Comparison of ENCODE assay signal across 8 mouse cellular contexts in the genomic region with DNA sequence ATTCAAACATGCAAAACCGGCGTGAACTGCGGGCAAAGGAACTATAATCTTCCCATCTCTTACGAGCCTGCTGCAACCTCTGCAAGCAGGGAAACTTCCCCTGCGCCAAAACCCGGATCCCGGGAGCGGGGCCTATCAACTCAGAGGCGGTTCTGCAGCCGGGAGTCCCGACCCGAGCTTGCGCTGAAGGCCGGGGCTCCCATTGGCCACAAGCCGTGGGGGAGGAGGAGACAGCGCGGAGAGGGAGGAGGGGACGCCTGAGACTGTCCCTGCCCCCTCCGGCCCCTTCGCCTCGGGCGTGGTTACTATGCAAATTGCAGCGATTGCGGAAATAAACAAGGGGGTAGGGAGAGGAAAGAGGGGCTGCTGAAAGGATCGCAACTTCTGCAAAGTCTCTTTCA. TPM values are rescaled to one million over a fixed set of nuclear protein-coding genes. Genes with fewer than 3 reads are reported as not detected.
DNase-seq lines count a peak whose midpoint lies in the region; ATAC-seq lines count a peak whose summit lies in the region.

No protein-coding gene starts in this region.

- H3K9me3 ChIP-seq in intestine, embryonic 16.5 days (ENCODE audit: control insufficient read depth, low read length) = no peaks in the 10 kb centered on the region
- no peaks in the 10 kb centered on the region for H3K9me3 ChIP-seq in midbrain, embryonic 10.5 days (replicated peaks)

- H3K27ac ChIP-seq in intestine, embryonic 16.5 days (ENCODE audit: low read length) = peak overlapping the region; percentile 97
- peak overlapping the region; percentile 89 for H3K27ac ChIP-seq in midbrain, embryonic 10.5 days (replicated peaks)

- WGBS in intestine, embryonic 16.5 days = under 1% methylated on average over 25 of the region's 25 CpGs
- WGBS in midbrain, embryonic 10.5 days = under 1% methylated on average over 25 of the region's 25 CpGs

- intact Hi-C loops in gastrocnemius, postnatal 36 days (cut with DNase I) = loop anchor here (5.0 to 10.0 kb wide), 2 partner anchors 153 to 285 kb away; no protein-coding TSS in a partner anchor
- intact Hi-C loops in left cerebral cortex, postnatal 36 days (cut with DNase I) = loop anchor here (2.0 to 10.0 kb wide), 4 partner anchors 15 to 187 kb away; no protein-coding TSS in a partner anchor

- peaks cover 16% of the 10 kb centered on the region for H3K4me1 ChIP-seq in intestine, embryonic 16.5 days (ENCODE audit: control insufficient read depth, insufficient read depth, low read length)
- peaks cover 45% of the 10 kb centered on the region for H3K4me1 ChIP-seq in midbrain, embryonic 10.5 days

- H3K4me2 ChIP-seq in intestine, embryonic 16.5 days (ENCODE audit: low read depth, low read length) = peak overlapping the region; percentile 83

- peak; percentile 96 for ATAC-seq in intestine, embryonic 16.5 days

- peak overlapping the region; percentile 55 for H3K4me3 ChIP-seq in intestine, embryonic 16.5 days (ENCODE audit: low read length)
- H3K4me3 ChIP-seq in midbrain, embryonic 10.5 days = peak overlapping the region; percentile 62

- peak overlapping the region; percentile 68 for H3K9ac ChIP-seq in intestine, embryonic 16.5 days (ENCODE audit: low read depth, low read length)

- no peaks in the 10 kb centered on the region for H3K27me3 ChIP-seq in intestine, embryonic 16.5 days (replicated peaks; ENCODE audit: control insufficient read depth, insufficient read depth, low read length)
- peaks cover 55% of the 10 kb centered on the region for H3K27me3 ChIP-seq in midbrain, embryonic 10.5 days (ENCODE audit: low read depth, poor library complexity, severe bottlenecking)

- DNase-seq in adrenal gland, adult 8-10 months = peak; percentile 99
- DNase-seq in embryo, embryonic 11.5 days (ENCODE audit: low read depth, low spot score) = peak; percentile 93
- DNase-seq in gastrocnemius, postnatal 36 days = peak; percentile 95 to 99
- peak; percentile 94 for DNase-seq in left cerebral cortex, postnatal 36 days (ENCODE audit: low spot score in 2 of 2)
- peak; percentile 97 for DNase-seq in midbrain, embryonic 10.5 days (ENCODE audit: low spot score)
- peak; percentile 93 to 95 for DNase-seq in right cerebral cortex, postnatal 36 days (ENCODE audit: low spot score in 2 of 2)
- peak; percentile 98 for DNase-seq in urinary bladder, postnatal 4 days (ENCODE audit: low spot score in 2 of 2)

- H3K36me3 ChIP-seq in intestine, embryonic 16.5 days (ENCODE audit: control insufficient read depth, insufficient read depth, low read length) = no peaks in the 10 kb centered on the region
- H3K36me3 ChIP-seq in midbrain, embryonic 10.5 days = no peaks in the 10 kb centered on the region

RNA-seq across cellular contexts. Expression of gene Nfia, which starts 0.5 kb away (rescaled TPM):
- total RNA-seq in adrenal gland, adult 8-10 months (2022) = 100 to 1,000 TPM; 117 to 145 (median 127) TPM
- total RNA-seq in gastrocnemius, postnatal 36 days (2021) = 10 to 100 TPM; 56.2 to 61.5 TPM
- 23.7 and 24.0 TPM in 2 replicates for polyA plus RNA-seq in intestine, embryonic 16.5 days (2015; fragmentation: Nextera tagmentation; extraction: Ambion mirVana)
- 10 to 100 TPM; 62.9 to 75.3 TPM for total RNA-seq in left cerebral cortex, postnatal 36 days (2021)
- 5.9 and 13.3 TPM in 2 replicates for polyA plus RNA-seq in midbrain, embryonic 10.5 days (2016; fragmentation: Nextera tagmentation; extraction: Ambion mirVana)

RNA-seq across cellular contexts. Expression of gene E130114P18Rik, which starts 5.8 kb away (rescaled TPM):
- under 1 TPM in 3 of 4 experiments, not detected in 1; 0.28 to 0.73 (median 0.59) TPM for total RNA-seq in adrenal gland, adult 8-10 months (2022)
- total RNA-seq in gastrocnemius, postnatal 36 days (2021) = under 1 TPM in 1 of 2 experiments, not detected in 1; 0.26 TPM
- polyA plus RNA-seq in intestine, embryonic 16.5 days (2015; fragmentation: Nextera tagmentation; extraction: Ambion mirVana) = 2.5 and 2.6 TPM in 2 replicates
- total RNA-seq in left cerebral cortex, postnatal 36 days (2021) = 1 to 10 TPM; 5.0 to 5.9 TPM
- 2.7 and 3.9 TPM in 2 replicates for polyA plus RNA-seq in midbrain, embryonic 10.5 days (2016; fragmentation: Nextera tagmentation; extraction: Ambion mirVana)

Comparison
In these comparisons a context has a peak if more than half of its experiments do, and no peak if none do; other contexts are left out.
1. Peak in every context shown above with its lines: DNase-seq, ATAC-seq, H3K4me3 ChIP-seq and H3K27ac ChIP-seq.